Mouse (Mus musculus): Measurements from ENCODE around the gene Fam217b.

Fam217b gene

GRCm38 (mm10) chr2:178437311-178437710, 23.0 kb downstream of the Fam217b start:
- DNase-seq (ENCODE audit: low spot score) = no peak

GRCm38 (mm10) chr2:178449386-178449785, 35.1 kb downstream of the Fam217b start:
- no peak for DNase-seq (ENCODE audit: low spot score)

- DNase-seq (ENCODE audit: low spot score) = no peak
Observed at GRCm38 (mm10) chr2:178450236-178450635, 35.9 kb downstream of the Fam217b start.

- no peak for DNase-seq (ENCODE audit: low spot score)
Observed at GRCm38 (mm10) chr2:178450961-178451360, 36.6 kb downstream of the Fam217b start.

- DNase-seq (ENCODE audit: low spot score) = no peak
Observed at GRCm38 (mm10) chr2:178454664-178455516, 40.6 kb downstream of the Fam217b start.

- DNase-seq (ENCODE audit: low spot score) = no peak
Observed at GRCm38 (mm10) chr2:178457414-178457813, 43.1 kb downstream of the Fam217b start.

GRCm38 (mm10) chr2:178460353-178460752, 46.0 kb downstream of the Fam217b start:
- DNase-seq (ENCODE audit: low spot score) = no peak

- no peak for DNase-seq (ENCODE audit: low spot score)
Observed at GRCm38 (mm10) chr2:178471546-178472480, 57.5 kb downstream of the Fam217b start.

GRCm38 (mm10) chr2:178473916-178474315, 59.6 kb downstream of the Fam217b start:
- no peak for DNase-seq (ENCODE audit: low spot score)

Measured in ovary, postnatal 36 days (tissue).